Mouse (Mus musculus): ENCODE measurements at regions not wholly inside any gene's neighbourhood (a gene's known extent, or its start where the extent isn't known, plus 50 kb on each side); places are given as distances from the start of the nearest gene placed in this dataset.

GRCm38 (mm10) chr16:47081896-47082295, 583.6 kb upstream of the Nectin3 start:
- no peak for DNase-seq (ENCODE audit: low spot score in 2 of 2)

DNA sequence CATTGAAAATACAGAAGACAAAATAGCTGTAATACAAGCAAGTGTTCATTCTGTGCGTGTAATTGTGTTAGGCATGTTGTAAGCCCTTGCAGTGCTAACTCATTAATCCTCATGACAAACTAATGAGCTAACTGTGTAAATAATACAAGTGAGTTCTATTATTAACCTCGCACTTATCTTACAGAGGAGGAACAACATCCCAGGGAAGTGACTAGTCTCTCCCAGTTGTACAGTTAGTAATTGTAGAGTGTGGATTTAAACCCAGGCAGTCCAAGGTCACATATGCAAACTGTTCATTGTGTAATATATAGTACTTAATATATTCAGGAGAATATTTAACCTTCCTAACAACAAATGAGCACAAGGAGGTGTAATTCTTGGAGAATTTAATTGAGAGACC, 582.0 kb upstream of the Nectin3 start:
- no peak for DNase-seq (ENCODE audit: low spot score in 2 of 2)

DNA sequence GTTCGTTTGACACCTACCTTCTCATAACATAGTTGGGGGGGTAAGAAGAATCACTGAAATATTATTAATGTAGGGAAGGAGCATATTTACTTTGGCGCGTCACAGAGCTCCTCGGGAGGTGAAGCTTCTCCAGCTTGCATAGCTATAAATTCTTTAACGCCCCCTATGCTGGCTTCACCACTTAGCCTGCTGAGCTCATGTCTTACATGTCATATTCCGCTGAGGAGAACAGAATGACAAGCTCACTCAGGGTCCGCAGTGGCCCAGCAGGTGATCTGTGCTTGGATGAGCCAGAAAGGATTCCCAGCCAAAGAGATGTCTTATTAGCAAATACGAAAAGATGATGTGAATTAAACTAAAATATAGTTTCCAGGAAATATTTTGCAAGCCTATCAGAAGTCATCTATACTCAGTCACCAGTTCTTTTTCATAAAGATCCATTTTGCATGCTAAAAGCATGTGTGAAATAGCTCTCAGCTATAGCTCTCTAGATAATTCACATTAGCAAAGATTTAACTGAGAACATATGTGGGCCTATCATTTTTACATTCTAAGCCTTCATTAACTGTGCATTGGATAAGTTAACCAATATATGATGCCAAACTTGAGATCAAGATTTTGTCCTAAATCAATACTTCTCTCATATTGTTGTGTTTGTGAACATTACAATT, 561.1 kb upstream of the Nectin3 start:
- DNase-seq (ENCODE audit: low spot score in 2 of 2) = no peak

DNA sequence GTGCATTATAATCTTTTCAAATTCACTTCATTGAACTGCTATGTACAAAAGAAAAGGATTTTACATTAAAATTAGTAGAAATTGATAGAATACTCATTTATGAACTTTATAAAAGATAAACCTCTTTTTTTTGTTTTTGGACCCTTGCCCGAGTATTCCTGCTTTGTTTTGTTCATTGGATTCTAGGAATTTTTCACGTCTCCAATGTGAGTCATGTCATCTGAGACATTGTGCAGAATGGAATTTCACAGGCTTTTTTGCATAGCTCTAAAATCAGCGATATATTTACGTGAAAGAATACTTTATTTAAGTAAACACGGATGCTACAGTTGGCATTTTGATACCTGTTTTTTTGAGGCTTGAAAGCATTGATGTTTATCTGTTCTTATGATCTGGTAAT, 560.5 kb upstream of the Nectin3 start:
- DNase-seq (ENCODE audit: low spot score in 2 of 2) = no peak

DNA sequence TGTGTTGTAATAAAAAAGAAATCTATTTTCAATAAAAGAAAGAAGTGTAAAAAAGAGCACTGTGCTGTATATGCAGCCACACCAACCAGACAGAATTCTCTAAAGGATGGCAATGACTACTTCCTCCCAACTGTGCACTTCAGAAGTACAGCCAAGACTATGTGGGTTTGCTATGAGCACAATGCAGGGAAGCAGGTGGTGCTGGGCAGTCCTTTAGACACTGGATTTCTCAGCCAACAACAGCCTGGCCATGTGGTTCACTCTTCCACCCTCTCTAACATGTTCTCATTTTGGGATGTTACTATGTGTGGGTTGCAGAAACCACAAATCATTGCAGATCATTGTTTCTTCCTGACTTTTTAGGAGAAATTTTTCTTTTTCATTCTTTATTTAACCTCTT, 527.6 kb upstream of the Nectin3 start:
- no peak for DNase-seq (ENCODE audit: low spot score in 2 of 2)

- no peak for DNase-seq (ENCODE audit: low spot score in 2 of 2)
These were observed 519.2 kb upstream of the Nectin3 start for GRCm38 (mm10) chr16:47017486-47017885.

DNA sequence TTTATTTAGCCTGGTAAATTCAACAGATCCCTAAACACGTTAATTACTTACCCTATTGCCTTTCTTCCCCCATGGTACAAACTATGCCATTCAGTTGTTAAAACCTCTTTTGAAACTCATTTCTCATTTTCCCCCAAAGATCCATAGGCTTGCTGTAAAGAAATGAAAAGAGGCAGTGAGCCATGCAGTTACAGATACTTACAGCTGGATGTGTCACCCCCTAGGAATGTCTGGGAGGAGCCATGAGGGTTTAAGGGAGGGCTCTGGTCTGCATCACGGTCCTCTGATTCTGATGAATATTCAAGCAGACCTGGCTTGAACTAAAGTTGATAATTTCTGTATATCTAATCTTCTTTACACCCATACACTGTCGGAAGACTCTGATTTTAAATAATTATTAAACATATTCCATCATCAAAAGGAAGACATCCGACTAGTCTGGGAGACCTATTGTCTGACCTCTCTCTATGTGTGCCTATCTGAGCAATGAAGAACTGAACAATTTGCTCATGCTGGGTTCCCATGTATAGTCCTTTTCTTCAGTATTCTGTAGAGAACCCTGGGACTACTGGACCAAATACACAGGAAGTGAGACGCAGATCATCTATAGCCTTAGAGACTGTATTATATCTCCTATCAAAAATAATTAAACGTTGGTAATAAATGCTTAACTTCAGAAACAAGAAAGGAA, 484.7 kb upstream of the Nectin3 start:
- DNase-seq (ENCODE audit: low spot score in 2 of 2) = no peak

GRCm38 (mm10) chr16:46982272-46982909, 484.1 kb upstream of the Nectin3 start:
- DNase-seq (ENCODE audit: low spot score in 2 of 2) = no peak

DNA sequence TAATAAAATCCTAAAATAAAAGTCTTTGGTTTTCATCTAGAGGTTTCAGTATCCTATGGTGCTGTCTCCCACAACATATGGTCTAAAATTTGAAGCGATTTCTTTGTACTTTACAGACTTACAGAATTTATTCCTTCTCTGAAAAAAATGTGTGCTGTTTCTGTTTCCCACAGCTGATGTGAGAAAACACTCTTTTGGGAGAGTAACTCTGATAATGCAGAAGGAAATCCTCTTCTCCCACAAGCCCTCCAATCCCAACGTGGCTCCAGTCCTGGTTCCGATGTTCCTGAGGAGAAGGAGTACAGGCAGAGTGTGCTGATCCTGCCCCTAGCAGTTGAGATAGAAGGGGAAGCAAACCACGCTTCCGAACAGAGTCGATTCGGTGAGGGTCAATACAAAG, 467.4 kb upstream of the Nectin3 start:
- DNase-seq (ENCODE audit: low spot score in 2 of 2) = no peak

GRCm38 (mm10) chr16:46956990-46957389, 458.7 kb upstream of the Nectin3 start:
- no peak for DNase-seq (ENCODE audit: low spot score in 2 of 2)

DNA sequence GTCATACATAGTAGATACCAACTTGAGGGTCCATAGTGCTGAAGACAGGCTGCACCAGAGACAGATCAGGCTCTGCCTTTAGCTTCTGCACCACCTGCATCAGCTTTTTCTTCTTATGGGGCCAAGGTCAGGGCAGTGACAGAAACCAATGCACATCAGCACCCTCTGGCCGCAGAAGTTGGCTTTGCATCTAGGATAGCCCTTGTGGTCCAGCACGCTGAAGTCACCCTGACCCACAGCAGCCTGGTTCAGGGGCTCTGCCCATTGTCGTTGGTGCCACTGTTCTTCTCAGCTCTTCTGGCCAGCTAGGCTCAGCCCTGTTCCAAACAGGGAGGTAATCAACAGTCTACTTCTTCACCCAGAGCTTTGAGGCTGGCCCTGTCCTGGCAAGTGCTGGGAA, 427.7 kb upstream of the Nectin3 start:
- DNase-seq (ENCODE audit: low spot score in 2 of 2) = no peak

DNA sequence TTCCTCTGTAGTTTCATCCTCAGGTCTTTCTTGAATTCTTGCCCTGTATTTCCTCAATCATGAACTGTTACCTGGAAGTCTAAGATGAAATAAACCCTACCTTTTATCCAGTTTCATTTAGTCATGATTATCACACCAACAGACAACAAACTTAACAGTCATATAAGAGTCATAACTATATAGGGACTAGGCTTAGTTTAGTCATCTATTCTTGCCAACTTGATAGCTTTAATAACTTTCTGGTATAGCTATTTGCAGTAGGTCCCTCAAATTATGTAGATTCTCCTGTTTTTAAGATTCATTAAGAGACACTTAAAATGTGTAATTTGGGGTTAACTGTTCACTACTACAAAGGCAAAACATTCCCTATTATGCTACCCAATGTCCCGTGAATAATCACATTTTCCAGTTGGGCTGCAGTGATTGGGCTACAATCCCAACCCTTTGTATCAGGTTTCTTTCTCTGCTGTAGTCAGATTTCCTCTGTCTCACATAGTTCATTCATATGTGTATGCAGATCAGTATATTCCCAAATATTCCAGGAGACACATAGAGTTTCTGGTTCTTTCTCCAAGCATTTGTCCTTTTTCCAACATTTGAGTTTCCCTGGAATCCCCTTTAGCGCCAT, 396.4 kb upstream of the Nectin3 start:
- no peak for DNase-seq (ENCODE audit: low spot score in 2 of 2)

DNA sequence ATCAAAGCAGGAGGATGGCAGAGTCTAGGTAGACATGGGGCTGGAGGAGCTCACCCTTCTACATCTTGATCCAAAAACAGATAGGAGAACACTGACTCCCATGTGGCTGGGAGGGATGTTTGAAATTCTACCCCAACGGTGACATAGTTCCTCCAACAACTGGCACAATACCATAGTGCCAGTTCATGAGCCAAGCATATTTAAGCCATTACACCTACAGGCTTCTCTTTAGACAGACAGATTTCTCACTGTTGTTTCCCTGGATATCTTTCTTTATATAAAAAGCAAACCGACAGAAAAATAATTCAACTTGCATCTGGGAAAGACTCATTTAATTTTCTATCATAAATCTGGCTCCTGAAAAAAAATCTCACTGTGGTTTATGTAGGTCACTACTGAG, 380.4 kb upstream of the Nectin3 start:
- DNase-seq (ENCODE audit: low spot score in 2 of 2) = no peak

DNA sequence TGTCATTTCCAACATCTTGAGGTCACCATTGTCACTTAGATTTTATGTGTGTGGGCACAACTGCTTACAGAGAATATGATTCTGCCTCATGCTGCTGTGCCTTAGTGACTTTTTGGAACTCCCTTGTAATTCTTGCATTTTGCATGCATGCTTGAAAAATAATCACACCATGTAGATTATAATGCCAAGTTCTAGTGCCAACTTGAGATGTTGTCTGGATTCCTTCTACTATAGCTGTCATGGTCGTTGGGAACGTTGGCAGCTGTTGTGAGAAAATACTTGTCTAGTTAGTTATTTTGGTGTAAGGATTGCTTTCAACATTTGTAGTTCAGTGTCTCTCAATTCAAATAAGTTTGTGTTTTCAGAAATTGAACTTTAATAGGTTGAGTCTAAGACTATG, 365.6 kb upstream of the Nectin3 start:
- no peak for DNase-seq (ENCODE audit: low spot score in 2 of 2)

GRCm38 (mm10) chr16:46849534-46849933, 351.2 kb upstream of the Nectin3 start:
- DNase-seq (ENCODE audit: low spot score in 2 of 2) = no peak

DNA sequence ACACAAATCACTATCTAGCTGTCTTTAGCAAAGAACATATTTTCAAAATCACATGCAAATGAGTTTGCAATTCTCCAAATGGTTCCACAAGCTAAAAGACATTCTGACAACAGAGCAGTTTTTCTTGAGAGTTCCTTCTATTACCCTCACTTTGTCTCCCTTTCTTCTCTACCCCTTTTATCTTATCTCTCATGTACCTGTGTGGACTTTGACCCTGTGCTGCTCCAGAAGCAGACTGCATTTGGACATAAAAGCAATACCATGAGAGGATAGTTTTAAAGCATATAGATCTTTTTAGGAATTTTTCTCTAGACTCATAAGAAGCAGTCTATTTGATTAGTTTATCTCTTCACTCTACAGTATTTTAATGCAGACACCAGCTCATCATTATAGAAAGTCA, 350.4 kb upstream of the Nectin3 start:
- DNase-seq (ENCODE audit: low spot score in 2 of 2) = no peak

GRCm38 (mm10) chr16:46847707-46848356, 349.5 kb upstream of the Nectin3 start:
- no peak for DNase-seq (ENCODE audit: low spot score in 2 of 2)

GRCm38 (mm10) chr16:46841179-46841578, 342.9 kb upstream of the Nectin3 start:
- DNase-seq (ENCODE audit: low spot score in 2 of 2) = no peak

GRCm38 (mm10) chr16:46840764-46841163, 342.4 kb upstream of the Nectin3 start:
- no peak for DNase-seq (ENCODE audit: low spot score in 2 of 2)

GRCm38 (mm10) chr16:46825147-46825546, 326.8 kb upstream of the Nectin3 start:
- no peak for DNase-seq (ENCODE audit: low spot score in 2 of 2)

- DNase-seq (ENCODE audit: low spot score in 2 of 2) = no peak
These were observed 324.4 kb upstream of the Nectin3 start for GRCm38 (mm10) chr16:46822753-46823152.

DNA sequence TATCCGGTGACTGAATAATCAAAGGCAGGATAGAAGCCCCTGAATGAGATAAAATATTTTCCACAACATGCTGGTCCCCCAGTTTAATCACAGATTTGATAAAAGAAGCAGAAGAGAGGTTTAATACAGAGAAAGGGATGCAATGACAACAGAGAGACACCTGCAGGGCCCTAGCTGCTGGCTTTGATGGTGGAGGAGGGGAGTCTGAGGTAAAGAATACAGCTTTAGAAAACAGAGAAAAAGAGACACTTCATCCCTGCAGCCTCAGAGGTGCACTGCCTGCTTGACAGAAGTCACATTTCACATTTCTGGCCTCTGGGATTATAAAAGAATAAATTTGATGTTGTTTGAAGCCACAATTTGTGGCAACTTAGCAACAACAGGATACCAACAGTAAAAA, 319.9 kb upstream of the Nectin3 start:
- no peak for DNase-seq (ENCODE audit: low spot score in 2 of 2)
